Mouse (Mus musculus) ES-CJ7 (cell line): Measurements from ENCODE around the gene Dmac2.

Experiments used
- DNase-seq: peaks from one replicate; pipeline ENCODE4 v3.0.0; 2011; ENCODE audit warnings: low read depth, low spot score

The Dmac2 gene

GRCm38 (mm10) chr7:25652244-25652759 is 33.1 kb downstream of the Dmac2 start:
- no peak for DNase-seq

GRCm38 (mm10) chr7:25655601-25656428 is 36.6 kb downstream of the Dmac2 start:
- peak; percentile 85 for DNase-seq

GRCm38 (mm10) chr7:25657785-25658184 is 38.6 kb downstream of the Dmac2 start:
- DNase-seq, result no peak

- peak; percentile 100 for DNase-seq
Observed at GRCm38 (mm10) chr7:25658657-25659472, 39.7 kb downstream of the Dmac2 start, which contains the start of the genes Bckdha and Exosc5. Gene Bckdha, minus strand, starts transcription at chr7:25658981. Gene Exosc5, plus strand, starts transcription at chr7:25659164.

GRCm38 (mm10) chr7:25666381-25666780 is 47.2 kb downstream of the Dmac2 start:
- no peak for DNase-seq

GRCm38 (mm10) chr7:25669158-25669557 is 49.9 kb downstream of the Dmac2 start:
- peak; percentile 71 for DNase-seq

GRCm38 (mm10) chr7:25669631-25670030 is 50.4 kb downstream of the Dmac2 start:
- peak; percentile 90 for DNase-seq

- peak; percentile 55 for DNase-seq
Observed at GRCm38 (mm10) chr7:25670096-25670495, 50.9 kb downstream of the Dmac2 start.

- DNase-seq, result no peak
Observed at GRCm38 (mm10) chr7:25671686-25672085, 52.5 kb downstream of the Dmac2 start.

- DNase-seq, result peak; percentile 70
Observed at GRCm38 (mm10) chr7:25672442-25672841, 53.2 kb downstream of the Dmac2 start.

GRCm38 (mm10) chr7:25674297-25674696 is 55.1 kb downstream of the Dmac2 start:
- no peak for DNase-seq

GRCm38 (mm10) chr7:25674719-25675300 is 55.6 kb downstream of the Dmac2 start, which contains the start of gene Tmem91:
Gene Tmem91, minus strand, starts transcription at chr7:25675166.
- no peak for DNase-seq
